Mouse (Mus musculus) cerebellum, adult 11-12 months (tissue): ENCODE results near the gene Tnrc6a.

ENCODE experiments used
- DNase-seq: peaks from one replicate; pipeline ENCODE4 v3.0.0; 2022

Tnrc6a gene

DNA sequence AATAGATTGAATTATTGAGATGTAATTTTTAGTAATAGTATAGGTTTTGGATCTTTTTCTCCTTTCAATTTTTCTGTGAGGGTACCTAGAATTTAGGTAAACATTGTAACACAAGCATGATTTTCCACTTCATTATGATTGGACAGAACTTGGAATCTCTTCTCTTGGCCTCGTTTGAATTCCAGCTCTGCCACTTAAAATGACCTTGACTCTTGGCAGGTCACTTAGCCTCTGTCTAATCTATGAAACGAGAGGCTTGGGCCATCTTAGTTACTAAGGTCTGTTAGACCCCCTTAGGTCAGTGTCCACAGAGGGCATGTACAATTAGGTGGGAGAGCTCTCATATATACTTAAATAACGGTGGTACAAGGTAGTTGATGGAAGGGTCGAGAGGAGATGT is 2.4 kb downstream of the Tnrc6a start:
- no peak for DNase-seq

DNA sequence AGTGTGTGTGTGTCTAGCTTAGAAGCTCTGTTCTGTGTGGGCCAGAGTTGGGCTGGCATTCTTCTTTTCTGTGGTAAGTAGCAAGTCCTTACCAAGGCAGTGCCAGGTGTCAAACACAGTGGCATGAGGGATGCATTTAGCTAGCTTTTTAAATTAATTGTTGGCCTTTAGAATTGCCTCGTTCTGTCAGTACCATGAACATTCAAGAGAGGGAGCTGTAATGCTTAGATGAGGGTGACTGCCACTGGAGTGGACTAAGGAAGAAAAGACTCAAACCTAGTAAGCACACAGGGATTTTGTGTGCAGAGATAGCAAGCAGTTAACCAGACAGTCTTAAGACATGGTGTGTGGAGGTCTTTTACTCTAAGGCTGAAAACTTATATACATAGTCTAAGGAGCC is 3.6 kb downstream of the Tnrc6a start:
- DNase-seq = no peak

DNA sequence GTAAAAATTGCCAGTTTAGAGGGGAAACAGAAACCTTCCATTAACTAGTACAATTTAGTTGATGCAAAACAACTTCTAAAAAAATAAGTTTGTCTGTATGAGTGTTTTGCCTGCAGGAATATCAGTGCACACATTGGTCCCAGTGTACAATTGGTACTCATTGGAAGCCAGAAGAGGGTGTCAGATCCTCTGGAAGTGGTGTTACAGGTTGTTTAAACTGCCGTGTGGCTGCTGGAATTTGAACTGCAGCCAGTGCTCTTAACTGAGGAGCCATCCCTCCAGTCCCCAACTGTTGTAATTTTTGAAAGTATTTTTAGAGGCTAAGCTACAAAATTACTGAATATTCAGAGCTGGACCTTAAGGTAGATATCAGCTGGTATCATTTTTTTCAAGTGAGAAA is 4.3 kb downstream of the Tnrc6a start:
- DNase-seq = no peak

DNA sequence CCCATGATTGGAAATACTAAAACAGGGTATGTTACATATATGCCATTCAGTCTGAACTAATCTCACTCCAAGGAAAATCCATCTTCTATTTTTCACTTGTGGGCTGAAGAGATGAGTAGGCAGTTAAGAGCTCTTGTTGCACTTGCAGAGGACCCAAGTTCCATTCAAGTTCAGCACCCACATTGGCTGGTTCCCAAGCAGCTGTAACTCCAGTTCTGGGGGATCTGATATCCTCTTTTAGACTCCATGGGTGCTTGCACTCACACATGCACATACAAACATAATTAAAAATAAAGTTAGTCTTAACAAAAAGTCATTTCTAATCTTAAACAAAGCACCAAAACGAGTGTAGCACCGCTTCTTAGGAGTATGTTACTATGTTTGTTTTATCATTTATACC is 5.4 kb downstream of the Tnrc6a start:
- DNase-seq = no peak

DNA sequence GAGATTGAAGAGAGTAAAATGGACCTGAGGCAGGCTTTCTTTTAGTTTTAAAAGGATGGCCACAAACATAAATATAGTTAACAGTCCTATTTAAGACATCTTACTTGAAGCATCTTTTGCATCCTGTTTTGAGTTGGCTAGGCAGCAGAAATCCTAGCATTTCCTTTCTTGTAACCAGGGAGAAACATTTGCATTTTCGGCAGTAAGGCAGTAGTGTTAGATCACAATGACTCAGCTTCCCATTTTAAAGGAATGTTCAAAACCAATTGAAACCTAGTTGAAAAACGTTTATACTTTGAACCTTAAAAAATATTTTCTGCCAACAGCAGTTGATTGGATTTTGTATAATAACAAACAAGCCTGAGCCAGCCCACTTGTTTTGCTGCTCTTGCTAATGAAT is 6.5 kb downstream of the Tnrc6a start:
- no peak for DNase-seq

DNA sequence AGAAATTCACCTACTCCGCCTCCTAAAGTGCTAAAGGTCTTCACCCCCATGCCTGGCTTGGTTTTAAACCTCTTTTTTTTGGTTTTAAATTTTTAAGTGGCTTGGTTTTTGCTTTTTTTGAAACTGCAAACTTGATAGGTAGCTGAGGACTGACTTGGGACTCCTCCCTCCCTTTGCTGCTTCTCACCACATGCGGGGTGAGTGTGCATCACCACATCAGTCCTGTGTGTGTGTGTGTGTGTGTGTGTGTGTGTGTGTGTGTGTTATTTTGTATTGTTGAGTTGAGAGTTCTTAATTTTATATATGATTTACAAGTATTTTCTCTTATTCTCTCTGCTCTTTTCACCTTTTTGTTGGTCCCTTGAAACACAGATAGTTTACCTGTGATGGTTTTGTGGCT is 8.7 kb downstream of the Tnrc6a start:
- DNase-seq = no peak

DNA sequence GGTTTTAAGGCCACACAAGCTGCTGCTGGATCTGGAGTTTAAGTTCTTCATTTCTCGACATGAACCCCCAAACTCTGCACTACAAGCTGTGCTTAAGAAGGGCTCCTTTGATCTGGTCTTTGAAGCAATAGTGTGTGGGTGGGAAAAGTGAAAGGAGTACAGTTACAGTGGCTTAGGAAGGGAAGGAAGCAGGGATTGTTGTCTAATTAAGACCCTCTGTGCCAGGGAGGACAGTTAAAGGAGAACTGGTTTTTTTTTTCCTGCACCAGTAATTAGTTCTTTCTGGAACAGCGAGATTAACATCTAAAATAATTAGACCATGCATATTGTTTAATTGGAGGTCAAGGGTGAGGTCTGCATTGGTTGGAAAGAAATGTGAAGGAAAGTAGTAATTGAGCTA is 11.2 kb downstream of the Tnrc6a start:
- DNase-seq = no peak

DNA sequence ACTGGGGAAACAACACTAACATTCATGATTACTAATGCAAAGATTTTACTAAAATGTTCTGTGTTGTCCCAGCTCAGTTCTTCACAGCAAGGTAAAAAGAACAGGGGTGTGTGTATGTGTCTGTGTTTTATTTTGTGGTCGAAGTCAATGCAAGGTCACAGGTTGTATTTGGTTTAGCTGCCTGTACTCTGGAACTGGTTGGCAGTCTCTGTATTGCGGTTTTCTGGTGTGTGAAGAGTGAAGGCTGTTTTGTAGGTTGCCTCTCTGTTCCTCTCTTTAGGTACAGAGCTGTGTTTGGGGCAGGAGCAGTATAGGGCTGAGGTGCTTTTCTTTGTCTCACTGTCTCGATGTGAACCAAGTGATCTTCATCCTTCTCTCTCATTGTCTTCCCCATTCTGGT is 12.0 kb downstream of the Tnrc6a start:
- DNase-seq = no peak

DNA sequence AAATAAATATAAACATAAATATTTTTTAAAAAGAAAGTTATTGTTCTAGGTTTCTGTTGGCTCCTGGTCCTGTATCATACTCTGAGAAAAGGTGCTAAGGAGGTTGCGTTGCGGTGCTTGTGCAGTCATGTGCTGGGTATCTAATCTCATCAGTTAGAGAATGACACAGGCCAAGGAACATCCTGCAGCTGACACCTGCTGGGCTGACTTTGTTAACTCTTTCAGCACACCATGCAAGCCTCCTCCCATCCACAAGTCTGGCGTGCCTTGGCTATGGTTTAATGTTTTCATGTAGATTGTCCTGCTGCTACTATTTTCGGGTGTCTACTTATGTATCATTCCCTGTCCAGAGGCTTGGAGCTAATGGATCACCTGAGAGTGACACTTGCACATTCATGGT is 14.3 kb downstream of the Tnrc6a start:
- no peak for DNase-seq

DNA sequence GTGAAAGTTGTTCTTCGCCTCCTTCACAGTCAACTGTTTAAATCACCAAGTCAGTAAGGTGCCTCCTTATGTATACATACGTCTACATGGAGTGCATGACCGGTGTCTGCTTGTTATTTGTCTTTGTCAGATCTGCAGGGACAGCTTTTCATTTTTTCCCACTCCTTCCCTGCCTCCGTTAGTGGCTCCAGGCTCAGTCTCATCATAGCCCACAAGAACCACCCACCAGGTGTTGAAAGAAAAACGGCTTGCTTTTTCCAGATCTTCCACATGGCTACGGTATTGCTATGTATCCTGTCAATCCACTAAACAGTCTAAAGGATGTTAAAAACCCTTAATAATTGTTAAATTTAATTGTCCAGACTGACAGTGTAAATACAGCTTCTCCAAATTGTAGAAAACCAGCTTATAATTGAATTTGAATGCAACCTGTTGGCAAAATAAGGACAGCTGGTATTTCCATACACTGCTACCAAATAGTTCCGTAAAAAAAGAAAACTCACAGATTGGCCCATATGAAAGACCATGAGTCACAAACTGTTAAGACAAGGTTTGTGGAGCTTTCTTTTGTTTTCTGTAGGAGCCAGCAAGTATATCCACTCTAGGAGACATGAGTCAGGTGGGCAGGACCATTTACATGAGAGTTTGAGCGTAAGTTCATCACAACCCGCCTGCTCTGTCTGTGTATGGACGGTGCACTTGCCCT is 22.6 kb downstream of the Tnrc6a start:
- no peak for DNase-seq

DNA sequence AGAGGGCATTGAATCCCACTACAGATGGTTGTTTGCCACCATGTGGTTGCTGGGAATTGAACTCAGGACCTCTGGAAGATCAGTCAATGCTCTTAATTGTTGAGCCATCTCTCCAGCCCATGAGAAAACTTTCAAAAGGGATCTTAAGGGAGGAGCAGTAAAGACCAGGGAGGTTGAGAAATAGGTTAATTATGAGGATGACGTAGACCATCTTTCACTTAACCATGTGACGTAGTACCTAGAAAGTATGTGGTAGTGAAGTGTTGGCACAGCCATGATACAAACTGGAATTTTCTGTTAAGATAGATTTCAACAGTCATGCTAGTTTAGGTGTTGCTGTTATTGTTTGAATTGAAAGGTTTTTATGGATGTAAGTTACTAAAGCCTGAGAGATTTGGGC is 24.1 kb downstream of the Tnrc6a start:
- DNase-seq = no peak

DNA sequence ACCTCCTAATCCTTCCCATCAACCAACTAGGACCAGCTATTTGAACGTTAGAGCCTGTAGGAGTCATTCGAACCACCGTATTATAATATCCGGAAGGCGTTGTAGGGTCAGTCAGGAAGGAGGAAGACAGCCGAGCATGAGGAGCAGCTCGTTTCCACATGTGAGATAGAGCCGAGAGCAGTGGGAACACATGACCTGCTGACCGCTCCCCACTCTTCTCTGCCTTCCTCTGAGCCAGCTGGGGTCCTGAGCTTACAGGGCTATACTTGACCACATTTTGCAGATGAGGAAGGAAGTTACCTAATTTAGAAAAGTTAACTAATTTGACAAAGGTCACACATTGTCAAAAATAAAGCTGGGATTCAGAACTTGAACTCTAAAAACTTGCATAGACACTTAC is 25.2 kb downstream of the Tnrc6a start:
- no peak for DNase-seq

DNA sequence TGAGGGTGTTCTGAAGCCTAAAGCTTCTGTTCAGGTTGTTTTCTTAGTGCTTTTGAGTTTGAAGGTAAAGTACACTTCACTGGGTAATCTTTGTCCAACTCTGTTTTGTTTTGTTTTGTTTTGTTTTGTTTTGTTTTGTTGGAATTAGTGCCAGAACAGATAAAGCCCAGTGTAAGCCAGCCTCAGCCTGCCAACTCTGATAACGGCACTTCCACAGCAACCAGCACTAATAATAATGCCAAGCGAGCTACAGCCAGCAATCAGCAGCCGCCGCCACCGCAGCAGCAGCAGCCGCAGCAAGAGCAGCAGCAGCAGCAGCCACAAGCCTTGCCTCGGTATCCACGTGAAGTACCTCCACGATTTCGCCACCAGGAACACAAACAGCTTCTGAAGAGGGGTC is 38.7 kb downstream of the Tnrc6a start:
- DNase-seq = no peak

DNA sequence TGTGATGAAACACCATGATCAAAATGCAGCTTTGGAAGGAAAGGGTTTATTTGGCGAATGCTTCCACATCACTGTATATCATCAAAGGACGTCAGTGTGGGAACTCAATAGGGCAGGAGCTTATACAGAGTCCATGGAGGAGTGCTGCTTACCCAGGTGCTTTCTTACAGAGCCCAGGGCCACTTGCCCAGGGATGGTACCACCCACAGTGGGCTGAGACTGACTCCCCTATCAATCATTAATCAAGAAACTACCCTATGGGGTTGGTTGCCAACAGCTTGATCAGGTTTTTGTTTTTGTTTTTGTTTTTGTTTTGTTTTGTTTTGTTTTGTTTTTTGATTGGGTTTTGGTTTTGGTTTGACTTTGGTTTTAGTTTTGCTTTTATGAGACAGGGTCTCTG is 43.8 kb downstream of the Tnrc6a start:
- DNase-seq = no peak

DNA sequence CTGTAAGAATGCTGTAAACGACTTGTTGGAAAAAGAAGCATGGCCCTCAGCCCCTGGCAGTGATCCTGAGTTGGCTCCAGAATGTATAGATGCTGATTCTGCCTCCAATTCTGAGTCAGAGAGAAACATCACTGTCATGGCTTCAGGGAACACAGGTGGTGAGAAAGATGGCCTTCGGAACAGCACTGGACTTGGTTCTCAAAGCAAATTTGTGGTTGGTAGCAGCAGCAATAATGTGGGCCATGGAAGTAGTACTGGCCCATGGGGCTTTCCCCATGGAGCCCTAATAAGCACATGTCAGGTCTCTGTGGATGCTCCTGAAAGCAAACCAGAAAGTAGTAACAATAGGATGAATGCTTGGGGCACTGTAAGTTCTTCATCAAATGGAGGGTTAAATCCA is 45.9 kb downstream of the Tnrc6a start:
- no peak for DNase-seq

DNA sequence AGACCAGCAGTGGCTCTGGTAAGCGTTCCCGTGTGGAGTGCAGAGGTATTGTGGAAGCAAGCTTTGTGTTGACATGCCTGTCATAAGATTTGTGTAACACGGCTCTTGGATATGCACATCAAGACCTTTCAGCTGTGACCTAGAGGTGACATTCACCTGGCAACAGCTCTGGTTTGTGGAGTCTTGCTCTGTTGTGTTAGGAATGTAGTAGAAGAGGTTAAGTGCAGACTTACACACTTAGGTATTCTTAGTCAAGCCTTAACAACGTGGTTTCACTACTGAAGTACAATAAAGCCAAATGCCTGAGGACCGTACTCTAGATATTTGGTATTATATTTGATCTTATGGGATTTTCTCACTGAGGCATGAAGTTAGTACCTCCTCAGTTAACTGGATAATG is 48.4 kb downstream of the Tnrc6a start:
- no peak for DNase-seq

DNA sequence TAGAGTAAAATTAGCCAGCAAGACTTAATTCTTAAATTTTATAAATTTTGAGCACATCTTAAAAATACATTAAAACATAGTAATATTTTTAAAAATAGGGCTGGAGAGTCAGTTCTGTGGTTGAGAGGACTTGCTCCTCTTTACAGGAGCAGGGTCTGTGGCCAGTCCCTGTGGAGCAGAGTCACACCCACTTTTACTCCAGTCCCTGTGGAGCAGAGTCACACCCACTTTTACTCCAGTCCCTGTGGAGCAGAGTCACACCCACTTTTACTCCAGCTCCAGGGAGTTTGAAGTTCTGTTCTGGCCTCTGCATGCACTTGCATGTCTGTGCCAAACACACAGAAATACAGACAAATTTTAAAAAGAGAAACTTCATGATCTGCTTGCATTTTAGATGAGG is 53.5 kb downstream of the Tnrc6a start:
- DNase-seq = no peak

DNA sequence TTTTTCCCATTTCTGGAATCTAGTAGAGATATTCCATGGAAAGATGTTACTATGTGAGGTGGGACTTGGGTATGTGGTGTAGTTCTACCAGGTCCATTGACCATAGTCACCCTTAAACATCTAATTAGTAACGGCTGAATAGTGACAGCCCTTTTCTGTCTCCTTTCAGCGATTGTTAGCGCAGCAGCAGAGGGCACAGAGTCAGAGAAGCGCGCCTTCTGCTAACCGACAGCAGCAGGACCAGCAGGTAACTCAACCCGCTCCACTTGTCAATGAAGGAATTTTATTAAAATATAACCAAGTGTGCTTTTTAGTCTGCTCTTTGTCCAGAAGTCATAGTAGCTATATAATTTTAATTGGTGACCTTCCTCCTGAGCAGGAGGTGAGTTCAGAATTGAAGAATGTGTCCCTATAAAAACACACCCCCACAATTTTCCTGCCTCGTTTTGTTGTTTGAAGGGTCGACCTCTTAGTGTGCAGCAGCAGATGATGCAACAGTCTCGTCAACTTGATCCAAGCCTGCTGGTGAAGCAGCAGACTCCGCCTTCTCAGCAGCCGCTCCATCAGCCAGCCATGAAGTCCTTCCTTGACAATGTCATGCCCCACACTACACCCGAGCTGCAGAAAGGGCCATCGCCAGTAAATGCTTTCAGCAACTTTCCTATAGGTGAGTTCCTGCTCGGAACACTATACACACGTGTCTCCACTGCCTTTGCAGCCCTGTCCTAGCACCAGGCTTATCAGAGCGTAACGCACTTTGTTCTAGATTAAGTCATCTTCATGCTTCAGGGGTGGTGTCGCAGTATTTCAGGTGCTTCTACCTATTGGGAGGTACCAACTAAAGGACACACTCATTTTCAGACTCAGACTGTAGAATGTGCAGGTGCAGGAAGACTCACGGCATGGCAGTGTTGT is 58.4 kb downstream of the Tnrc6a start:
- no peak for DNase-seq

DNA sequence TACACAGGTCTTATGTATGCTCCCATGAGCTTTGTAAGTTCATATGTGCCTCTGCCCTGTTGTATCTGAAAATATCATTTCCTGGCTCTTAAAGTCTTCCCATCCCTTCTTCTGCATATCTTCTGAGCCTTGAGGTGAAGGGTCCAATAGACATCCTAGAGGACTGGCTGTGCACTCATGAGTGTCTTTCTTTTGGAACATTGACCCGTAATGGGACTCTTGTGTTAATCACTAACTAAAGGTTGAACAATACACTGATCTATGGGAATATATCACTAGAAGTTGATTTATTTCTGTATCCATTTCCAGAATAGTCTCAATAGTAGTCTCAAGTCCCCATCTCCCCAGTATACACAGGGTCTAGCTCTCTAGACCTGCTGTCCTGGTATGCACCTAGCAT is 61.2 kb downstream of the Tnrc6a start:
- no peak for DNase-seq

DNA sequence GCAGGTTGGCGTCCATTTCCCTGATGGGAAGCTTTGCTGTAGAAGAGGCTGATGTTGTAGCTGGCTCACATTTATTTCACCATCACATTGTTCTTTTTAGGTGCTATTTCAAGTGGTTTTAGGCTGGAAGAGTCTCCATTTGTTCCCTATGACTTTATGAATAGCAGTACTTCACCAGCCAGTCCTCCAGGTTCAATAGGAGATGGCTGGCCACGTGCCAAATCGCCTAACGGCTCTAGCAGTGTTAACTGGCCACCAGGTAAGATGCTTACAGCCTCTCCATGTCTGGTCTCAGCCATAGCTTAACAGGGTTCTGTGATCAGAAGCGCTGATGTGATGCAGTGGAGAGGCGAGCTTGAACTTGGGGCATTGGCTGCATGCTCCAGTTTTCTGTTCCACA is 62.8 kb downstream of the Tnrc6a start:
- DNase-seq = no peak

DNA sequence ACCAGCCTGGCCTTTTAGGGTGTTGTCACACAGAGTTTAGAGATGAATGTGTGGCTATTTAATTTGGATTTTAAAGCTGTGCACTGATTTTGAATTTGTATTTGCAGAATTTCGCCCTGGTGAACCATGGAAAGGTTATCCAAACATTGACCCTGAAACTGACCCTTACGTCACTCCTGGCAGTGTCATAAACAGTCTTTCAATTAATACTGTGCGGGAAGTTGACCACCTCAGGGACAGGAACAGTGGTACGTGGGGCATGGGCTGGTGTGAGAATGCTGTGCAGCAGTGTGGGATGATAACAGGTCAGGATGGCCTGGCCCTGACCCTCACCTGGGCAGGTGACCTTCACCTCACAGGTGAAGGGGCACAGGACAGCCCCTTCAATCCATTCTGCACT is 63.6 kb downstream of the Tnrc6a start:
- DNase-seq = no peak

DNA sequence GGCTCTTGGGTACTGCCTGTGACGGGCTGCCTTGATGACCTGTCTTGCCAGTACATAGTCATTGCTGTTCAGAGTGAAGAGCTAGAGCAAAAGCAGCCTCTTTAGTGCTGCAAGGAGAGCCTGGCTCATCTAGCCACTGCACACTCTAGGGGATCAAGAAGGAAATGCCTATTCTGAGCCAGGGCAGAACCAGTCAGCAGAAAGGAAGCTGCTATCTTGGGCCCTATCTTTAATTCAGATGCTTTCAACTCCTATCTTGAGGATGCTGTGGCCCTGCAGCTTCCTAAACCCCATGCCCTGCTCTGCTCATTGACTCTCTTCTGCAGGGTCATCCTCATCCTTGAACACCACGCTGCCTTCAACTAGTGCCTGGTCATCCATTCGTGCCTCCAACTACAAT is 64.8 kb downstream of the Tnrc6a start:
- no peak for DNase-seq

DNA sequence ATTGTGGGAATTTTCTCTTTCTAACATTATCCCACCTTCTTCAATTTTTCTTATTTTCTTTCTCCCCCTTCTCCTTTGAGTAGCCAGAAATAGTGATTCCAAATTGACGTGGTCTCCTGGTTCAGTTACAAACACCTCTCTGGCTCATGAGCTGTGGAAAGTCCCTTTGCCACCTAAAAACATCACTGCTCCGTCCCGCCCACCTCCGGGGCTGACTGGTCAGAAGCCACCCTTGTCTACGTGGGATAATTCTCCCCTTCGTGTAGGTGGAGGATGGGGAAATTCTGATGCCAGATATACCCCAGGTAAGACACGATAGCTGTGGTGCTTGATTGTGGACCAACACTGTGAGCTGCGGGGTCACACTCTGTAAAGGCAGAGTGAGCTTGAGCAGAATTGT is 66.1 kb downstream of the Tnrc6a start:
- DNase-seq = no peak

DNA sequence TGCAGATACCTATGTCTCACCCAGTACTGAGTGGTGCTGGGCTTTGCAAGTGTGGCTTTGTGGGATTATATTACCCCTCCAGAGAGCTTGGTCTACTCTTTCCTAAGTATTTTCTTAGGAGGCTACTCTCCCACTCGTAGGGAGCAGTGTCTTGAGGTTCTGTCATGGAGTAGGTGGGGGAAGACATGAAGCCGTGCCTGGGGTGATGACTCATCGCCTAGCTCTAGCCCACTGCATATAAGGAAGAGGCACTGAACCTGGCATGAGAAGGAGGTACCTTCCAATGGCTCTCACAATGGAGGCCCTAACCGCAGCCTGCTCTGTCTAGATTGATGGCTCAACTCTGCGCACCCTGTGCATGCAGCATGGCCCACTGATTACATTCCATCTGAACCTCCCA is 68.0 kb downstream of the Tnrc6a start:
- no peak for DNase-seq

DNA sequence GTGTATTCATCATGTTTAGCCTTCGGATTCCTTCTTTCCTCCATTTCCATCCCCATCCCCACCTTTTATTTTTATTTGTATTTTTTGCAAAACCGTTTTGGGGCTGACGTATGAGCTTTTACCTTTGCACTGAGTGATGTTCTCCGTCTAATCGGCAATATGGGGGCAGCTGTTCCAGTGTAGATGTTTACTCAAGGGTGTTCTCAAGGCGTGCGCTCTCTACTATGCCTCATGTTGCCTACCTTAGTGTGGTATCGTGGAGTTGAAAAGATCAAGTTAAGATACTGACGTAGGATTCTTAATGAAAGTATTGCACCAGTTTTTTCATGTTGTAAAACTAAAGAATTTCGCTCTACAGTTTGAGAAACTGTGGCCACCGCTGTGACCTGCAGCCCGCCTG is 69.5 kb downstream of the Tnrc6a start:
- DNase-seq = no peak
